Mouse (Mus musculus): ENCODE results near the gene Shb. TPM values are rescaled to one million over a fixed set of nuclear protein-coding genes. Genes with fewer than 3 reads are reported as not detected.

Shb gene
- polyA plus RNA-seq, 1 experiment from 2014 or later = 3.5 TPM

GRCm38 (mm10) chr4:45448481-45448880 is 83.8 kb downstream of the Shb start:
- 84% methylated on average over 7 of the region's 7 CpGs for WGBS
- ATAC-seq = no peak

GRCm38 (mm10) chr4:45447196-45447595 is 85.1 kb downstream of the Shb start:
- Histone ChIP-seq H3K9ac (ENCODE audit: low read depth, low read length) (no peak overlapping the region), H3K27me3 (ENCODE audit: control insufficient read depth, insufficient read depth, low read depth, low read length) (no peaks in the 10 kb centered on the region), H3K9me3 (replicated peaks; ENCODE audit: control insufficient read depth, low read length, poor library complexity, severe bottlenecking) (no peaks in the 10 kb centered on the region), H3K36me3 (ENCODE audit: control insufficient read depth, insufficient read depth, low read length) (no peaks in the 10 kb centered on the region), H3K4me2 (ENCODE audit: low read length) (no peak overlapping the region), H3K4me1 (ENCODE audit: control insufficient read depth, insufficient read depth, low read length) (peaks cover 11% of the 10 kb centered on the region; the same call in 1 of the 2 replicates), H3K4me3 (ENCODE audit: low read depth, low read length) (no peak overlapping the region), H3K27ac (ENCODE audit: low read length) (no peak overlapping the region)
- 86% methylated on average over 5 of the region's 5 CpGs for WGBS
- ATAC-seq = no peak

More at GRCm38 (mm10) chr4:45448481-45448880, 83.8 kb downstream of the Shb start:
- Histone ChIP-seq H3K4me3 (ENCODE audit: low read depth, low read length) (no peak overlapping the region), H3K4me1 (ENCODE audit: control insufficient read depth, insufficient read depth, low read length) (peaks cover 15% of the 10 kb centered on the region; the same call in 1 of the 2 replicates), H3K27me3 (ENCODE audit: control insufficient read depth, insufficient read depth, low read depth, low read length) (no peaks in the 10 kb centered on the region), H3K36me3 (ENCODE audit: control insufficient read depth, insufficient read depth, low read length) (no peaks in the 10 kb centered on the region), H3K9me3 (replicated peaks; ENCODE audit: control insufficient read depth, low read length, poor library complexity, severe bottlenecking) (no peaks in the 10 kb centered on the region), H3K9ac (ENCODE audit: low read depth, low read length) (no peak overlapping the region), H3K27ac (ENCODE audit: low read length) (no peak overlapping the region), H3K4me2 (ENCODE audit: low read length) (no peak overlapping the region)

GRCm38 (mm10) chr4:45445235-45445634 is 87.0 kb downstream of the Shb start:
- Histone ChIP-seq H3K4me2 (ENCODE audit: low read length) (no peak overlapping the region), H3K27me3 (ENCODE audit: control insufficient read depth, insufficient read depth, low read depth, low read length) (no peaks in the 10 kb centered on the region), H3K4me3 (ENCODE audit: low read depth, low read length) (no peak overlapping the region), H3K36me3 (ENCODE audit: control insufficient read depth, insufficient read depth, low read length) (no peaks in the 10 kb centered on the region), H3K27ac (ENCODE audit: low read length) (no peak overlapping the region), H3K4me1 (ENCODE audit: control insufficient read depth, insufficient read depth, low read length) (peaks cover 10% of the 10 kb centered on the region; the same call in 1 of the 2 replicates), H3K9ac (ENCODE audit: low read depth, low read length) (no peak overlapping the region), H3K9me3 (replicated peaks; ENCODE audit: control insufficient read depth, low read length, poor library complexity, severe bottlenecking) (no peaks in the 10 kb centered on the region)
- ATAC-seq = no peak
- 59% methylated on average over 3 of the region's 3 CpGs for WGBS

GRCm38 (mm10) chr4:45444813-45445212 is 87.5 kb downstream of the Shb start:
- 46% methylated on average over 4 of the region's 4 CpGs for WGBS
- no peak overlapping the region for H3K4me2 ChIP-seq (ENCODE audit: low read length)
- no peak for ATAC-seq
- no peak overlapping the region for H3K9ac ChIP-seq (ENCODE audit: low read depth, low read length)
- H3K36me3 ChIP-seq (ENCODE audit: control insufficient read depth, insufficient read depth, low read length) = no peaks in the 10 kb centered on the region
- H3K27me3 ChIP-seq (ENCODE audit: control insufficient read depth, insufficient read depth, low read depth, low read length) = no peaks in the 10 kb centered on the region
- no peaks in the 10 kb centered on the region for H3K9me3 ChIP-seq (replicated peaks; ENCODE audit: control insufficient read depth, low read length, poor library complexity, severe bottlenecking)
- H3K4me1 ChIP-seq (ENCODE audit: control insufficient read depth, insufficient read depth, low read length) = peaks cover 8% of the 10 kb centered on the region; the same call in 1 of the 2 replicates
- no peak overlapping the region for H3K4me3 ChIP-seq (ENCODE audit: low read depth, low read length)
- H3K27ac ChIP-seq (ENCODE audit: low read length) = no peak overlapping the region

- Histone ChIP-seq H3K4me2 (ENCODE audit: low read length) (no peak overlapping the region), H3K4me3 (ENCODE audit: low read depth, low read length) (no peak overlapping the region), H3K9me3 (replicated peaks; ENCODE audit: control insufficient read depth, low read length, poor library complexity, severe bottlenecking) (no peaks in the 10 kb centered on the region), H3K4me1 (ENCODE audit: control insufficient read depth, insufficient read depth, low read length) (peaks cover under 1% of the 10 kb centered on the region; the same call in 1 of the 2 replicates), H3K27ac (ENCODE audit: low read length) (no peak overlapping the region), H3K9ac (ENCODE audit: low read depth, low read length) (no peak overlapping the region), H3K27me3 (ENCODE audit: control insufficient read depth, insufficient read depth, low read depth, low read length) (no peaks in the 10 kb centered on the region), H3K36me3 (ENCODE audit: control insufficient read depth, insufficient read depth, low read length) (no peaks in the 10 kb centered on the region)
- ATAC-seq = no peak
- 79% methylated on average over 7 of the region's 7 CpGs for WGBS
These were observed 88.6 kb downstream of the Shb start for GRCm38 (mm10) chr4:45443652-45444051.

- ATAC-seq = no peak
- H3K4me2 ChIP-seq (ENCODE audit: low read length) = no peak overlapping the region
- no peaks in the 10 kb centered on the region for H3K36me3 ChIP-seq (ENCODE audit: control insufficient read depth, insufficient read depth, low read length)
- WGBS = 68% methylated on average over 3 of the region's 3 CpGs
- H3K9me3 ChIP-seq (replicated peaks; ENCODE audit: control insufficient read depth, low read length, poor library complexity, severe bottlenecking) = no peaks in the 10 kb centered on the region
- H3K4me1 ChIP-seq (ENCODE audit: control insufficient read depth, insufficient read depth, low read length) = peaks cover 3% of the 10 kb centered on the region; the same call in 1 of the 2 replicates
- no peak overlapping the region for H3K27ac ChIP-seq (ENCODE audit: low read length)
- no peak overlapping the region for H3K9ac ChIP-seq (ENCODE audit: low read depth, low read length)
- H3K27me3 ChIP-seq (ENCODE audit: control insufficient read depth, insufficient read depth, low read depth, low read length) = no peaks in the 10 kb centered on the region
- no peak overlapping the region for H3K4me3 ChIP-seq (ENCODE audit: low read depth, low read length)
These were observed 90.0 kb downstream of the Shb start for GRCm38 (mm10) chr4:45442237-45442636.

GRCm38 (mm10) chr4:45441778-45442177 is 90.5 kb downstream of the Shb start:
- no peaks in the 10 kb centered on the region for H3K27me3 ChIP-seq (ENCODE audit: control insufficient read depth, insufficient read depth, low read depth, low read length)
- H3K9me3 ChIP-seq (replicated peaks; ENCODE audit: control insufficient read depth, low read length, poor library complexity, severe bottlenecking) = no peaks in the 10 kb centered on the region
- H3K27ac ChIP-seq (ENCODE audit: low read length) = no peak overlapping the region
- no peak overlapping the region for H3K9ac ChIP-seq (ENCODE audit: low read depth, low read length)
- WGBS = 50% methylated on average over 1 of the region's 1 CpGs
- no peak overlapping the region for H3K4me3 ChIP-seq (ENCODE audit: low read depth, low read length)
- H3K4me2 ChIP-seq (ENCODE audit: low read length) = no peak overlapping the region
- peaks cover 8% of the 10 kb centered on the region; the same call in 1 of the 2 replicates for H3K4me1 ChIP-seq (ENCODE audit: control insufficient read depth, insufficient read depth, low read length)
- no peak for ATAC-seq
- no peaks in the 10 kb centered on the region for H3K36me3 ChIP-seq (ENCODE audit: control insufficient read depth, insufficient read depth, low read length)

GRCm38 (mm10) chr4:45439281-45439680 is 93.0 kb downstream of the Shb start:
- 55% methylated on average over 5 of the region's 5 CpGs for WGBS
- H3K27me3 ChIP-seq (ENCODE audit: control insufficient read depth, insufficient read depth, low read depth, low read length) = no peaks in the 10 kb centered on the region
- H3K36me3 ChIP-seq (ENCODE audit: control insufficient read depth, insufficient read depth, low read length) = no peaks in the 10 kb centered on the region
- no peak overlapping the region for H3K27ac ChIP-seq (ENCODE audit: low read length)
- H3K9me3 ChIP-seq (replicated peaks; ENCODE audit: control insufficient read depth, low read length, poor library complexity, severe bottlenecking) = no peaks in the 10 kb centered on the region
- H3K4me1 ChIP-seq (ENCODE audit: control insufficient read depth, insufficient read depth, low read length) = peaks cover 9% of the 10 kb centered on the region; the same call in 1 of the 2 replicates
- H3K4me2 ChIP-seq (ENCODE audit: low read length) = no peak overlapping the region
- no peak for ATAC-seq
- no peak overlapping the region for H3K9ac ChIP-seq (ENCODE audit: low read depth, low read length)
- no peak overlapping the region for H3K4me3 ChIP-seq (ENCODE audit: low read depth, low read length)

GRCm38 (mm10) chr4:45437010-45437409 is 95.3 kb downstream of the Shb start:
- no peaks in the 10 kb centered on the region for H3K9me3 ChIP-seq (replicated peaks; ENCODE audit: control insufficient read depth, low read length, poor library complexity, severe bottlenecking)
- H3K27ac ChIP-seq (ENCODE audit: low read length) = no peak overlapping the region
- no peak overlapping the region for H3K4me2 ChIP-seq (ENCODE audit: low read length)
- H3K4me1 ChIP-seq (ENCODE audit: control insufficient read depth, insufficient read depth, low read length) = peaks cover 9% of the 10 kb centered on the region; the same call in 1 of the 2 replicates
- H3K36me3 ChIP-seq (ENCODE audit: control insufficient read depth, insufficient read depth, low read length) = no peaks in the 10 kb centered on the region
- H3K4me3 ChIP-seq (ENCODE audit: low read depth, low read length) = no peak overlapping the region
- H3K27me3 ChIP-seq (ENCODE audit: control insufficient read depth, insufficient read depth, low read depth, low read length) = no peaks in the 10 kb centered on the region
- ATAC-seq = peak; percentile 5; the same call in 1 of the 2 replicates
- H3K9ac ChIP-seq (ENCODE audit: low read depth, low read length) = no peak overlapping the region
- 43% methylated on average over 3 of the region's 3 CpGs for WGBS
